Mouse (Mus musculus): ENCODE data around the gene 4930523C07Rik. TPM values are rescaled to one million over a fixed set of nuclear protein-coding genes. Genes with fewer than 3 reads are reported as not detected.

The 4930523C07Rik gene
- polyA plus RNA-seq, 1 experiment from 2014 or later: 1.3 TPM

GRCm38 (mm10) chr1:160078882-160079661 lies 34.9 kb downstream of the 4930523C07Rik start:
- H3K9ac ChIP-seq: no peak overlapping the region
- no peak overlapping the region for H3K4me3 ChIP-seq
- 0 out of 2 replicates have a peak overlapping the region, but pooled peaks have one; percentile 20 for H3K4me2 ChIP-seq
- H3K27ac ChIP-seq (replicated peaks): no peak overlapping the region
- no peaks in the 10 kb centered on the region for H3K27me3 ChIP-seq
- peaks cover 6% of the 10 kb centered on the region; the same call in 1 of the 2 replicates for H3K4me1 ChIP-seq (replicated peaks)
- 68% methylated on average over 14 of the region's 14 CpGs for WGBS
- ATAC-seq (ENCODE audit: low read depth): no peak
- no peaks in the 10 kb centered on the region for H3K36me3 ChIP-seq
- H3K9me3 ChIP-seq: no peaks in the 10 kb centered on the region

GRCm38 (mm10) chr1:160080800-160081436 lies 36.7 kb downstream of the 4930523C07Rik start:
- no peaks in the 10 kb centered on the region for H3K9me3 ChIP-seq
- no peaks in the 10 kb centered on the region for H3K27me3 ChIP-seq
- no peaks in the 10 kb centered on the region for H3K36me3 ChIP-seq
- peaks cover 6% of the 10 kb centered on the region; the same call in 1 of the 2 replicates for H3K4me1 ChIP-seq (replicated peaks)
- no peak overlapping the region for H3K27ac ChIP-seq (replicated peaks)
- 25% methylated on average over 2 of the region's 2 CpGs for WGBS
- peak; percentile 56 for ATAC-seq (ENCODE audit: low read depth)
- no peak overlapping the region for H3K4me3 ChIP-seq
- H3K4me2 ChIP-seq: no peak overlapping the region
- no peak overlapping the region for H3K9ac ChIP-seq

GRCm38 (mm10) chr1:160082647-160083046 lies 38.5 kb downstream of the 4930523C07Rik start:
- no peak overlapping the region for H3K4me3 ChIP-seq
- 84% methylated on average over 1 of the region's 1 CpGs for WGBS
- H3K9me3 ChIP-seq: no peaks in the 10 kb centered on the region
- H3K36me3 ChIP-seq: no peaks in the 10 kb centered on the region
- H3K27me3 ChIP-seq: no peaks in the 10 kb centered on the region
- no peak overlapping the region for H3K27ac ChIP-seq (replicated peaks)
- peaks cover 6% of the 10 kb centered on the region; the same call in 1 of the 2 replicates for H3K4me1 ChIP-seq (replicated peaks)
- H3K4me2 ChIP-seq: no peak overlapping the region
- no peak overlapping the region for H3K9ac ChIP-seq
- ATAC-seq (ENCODE audit: low read depth): no peak

DNA sequence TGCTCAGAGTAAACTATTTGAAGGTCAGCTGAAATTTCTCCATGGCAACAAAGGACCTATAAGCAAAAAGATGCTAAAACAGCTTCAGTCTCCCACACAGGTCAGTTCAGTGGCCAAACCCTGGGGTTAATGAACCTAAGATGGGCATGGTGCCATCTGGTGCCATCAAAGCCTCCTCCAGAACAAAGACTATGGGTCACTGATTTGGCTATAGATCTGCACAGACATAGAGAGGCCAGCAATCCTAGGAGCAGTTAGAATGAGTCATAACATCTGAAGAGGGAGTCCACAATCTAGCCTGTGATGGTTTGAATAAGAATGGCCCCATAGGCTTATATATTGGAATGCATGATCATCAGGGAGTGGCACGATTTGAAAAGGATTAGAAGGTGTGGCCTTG lies 40.1 kb downstream of the 4930523C07Rik start:
- 85% methylated on average over 1 of the region's 1 CpGs for WGBS
- no peak overlapping the region for H3K4me3 ChIP-seq
- H3K27me3 ChIP-seq: no peaks in the 10 kb centered on the region
- no peak for ATAC-seq (ENCODE audit: low read depth)
- H3K36me3 ChIP-seq: no peaks in the 10 kb centered on the region
- no peak overlapping the region for H3K4me2 ChIP-seq
- no peak overlapping the region for H3K27ac ChIP-seq (replicated peaks)
- H3K9me3 ChIP-seq: no peaks in the 10 kb centered on the region
- H3K4me1 ChIP-seq (replicated peaks): peaks cover 5% of the 10 kb centered on the region; the same call in 1 of the 2 replicates
- no peak overlapping the region for H3K9ac ChIP-seq

GRCm38 (mm10) chr1:160086651-160087050 lies 42.5 kb downstream of the 4930523C07Rik start:
- WGBS: 58% methylated on average over 2 of the region's 2 CpGs
- no peaks in the 10 kb centered on the region for H3K27me3 ChIP-seq
- no peaks in the 10 kb centered on the region for H3K36me3 ChIP-seq
- H3K4me1 ChIP-seq (replicated peaks): no peaks in the 10 kb centered on the region
- no peak overlapping the region for H3K4me3 ChIP-seq
- no peak overlapping the region for H3K9ac ChIP-seq
- peak; percentile 69 for ATAC-seq (ENCODE audit: low read depth)
- H3K4me2 ChIP-seq: no peak overlapping the region
- no peaks in the 10 kb centered on the region for H3K9me3 ChIP-seq
- H3K27ac ChIP-seq (replicated peaks): 0 out of 2 replicates have a peak overlapping the region, but pooled peaks have one; percentile 30

DNA sequence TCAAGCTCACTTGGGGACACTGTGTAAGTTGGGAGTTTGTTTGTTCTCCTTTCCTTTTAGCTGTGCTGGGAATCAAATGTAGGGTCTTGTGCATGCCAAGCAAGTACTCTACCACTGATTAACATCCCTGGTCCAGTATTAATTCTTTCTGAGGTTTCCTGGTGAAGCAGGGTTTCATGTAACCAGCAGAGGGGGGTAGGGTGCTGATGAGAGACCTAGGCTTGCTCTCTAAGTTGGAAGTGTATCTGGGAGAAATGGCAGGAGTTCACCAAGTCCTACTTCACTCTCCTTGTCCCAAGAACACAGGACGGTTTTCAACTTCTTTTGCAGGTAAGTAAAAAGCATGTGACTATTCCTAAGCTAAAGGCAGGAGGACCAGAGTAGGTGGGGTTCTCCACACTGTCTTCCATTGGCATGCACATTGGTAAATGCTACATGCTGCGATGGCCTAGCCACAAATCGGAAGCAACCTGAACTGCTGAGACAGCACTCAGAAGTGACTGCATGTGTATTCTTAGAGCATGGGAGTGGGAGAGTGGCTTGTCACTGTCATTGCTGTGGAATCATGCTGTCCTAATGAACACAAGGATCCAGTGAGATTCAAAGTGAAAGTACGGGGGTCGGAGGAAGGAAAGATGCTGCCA lies 55.6 kb downstream of the 4930523C07Rik start:
- Histone ChIP-seq H3K4me3 (no peak overlapping the region), H3K9ac (no peak overlapping the region), H3K36me3 (no peaks in the 10 kb centered on the region), H3K4me1 (replicated peaks) (no peaks in the 10 kb centered on the region), H3K27me3 (no peaks in the 10 kb centered on the region), H3K4me2 (no peak overlapping the region), H3K9me3 (no peaks in the 10 kb centered on the region), H3K27ac (replicated peaks) (no peak overlapping the region)
- WGBS: 83% methylated on average over 5 of the region's 5 CpGs
- no peak for ATAC-seq (ENCODE audit: low read depth)

DNA sequence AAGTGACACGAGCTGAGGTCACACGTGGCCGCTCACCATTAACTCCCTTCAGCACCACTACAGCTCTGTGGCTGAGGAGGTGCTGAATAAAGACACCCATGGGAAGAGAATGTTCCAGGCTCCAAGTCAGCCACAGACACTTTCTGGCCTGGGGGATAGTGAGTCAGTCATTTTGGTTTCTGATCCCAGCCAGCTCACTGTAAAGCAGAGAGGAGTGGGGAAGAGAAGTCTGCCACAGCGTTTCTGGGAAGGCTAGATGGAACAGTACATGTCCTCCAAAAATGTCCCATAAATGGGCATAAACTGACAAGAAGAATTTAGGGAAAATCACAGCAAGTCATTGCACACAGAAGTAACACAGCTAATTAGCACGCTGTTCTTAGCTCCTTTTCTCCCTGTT lies 56.8 kb downstream of the 4930523C07Rik start:
- H3K9ac ChIP-seq: no peak overlapping the region
- H3K36me3 ChIP-seq: no peaks in the 10 kb centered on the region
- H3K27me3 ChIP-seq: no peaks in the 10 kb centered on the region
- H3K4me1 ChIP-seq (replicated peaks): no peaks in the 10 kb centered on the region
- ATAC-seq (ENCODE audit: low read depth): no peak
- WGBS: 84% methylated on average over 5 of the region's 5 CpGs
- no peak overlapping the region for H3K27ac ChIP-seq (replicated peaks)
- H3K4me2 ChIP-seq: no peak overlapping the region
- no peaks in the 10 kb centered on the region for H3K9me3 ChIP-seq
- no peak overlapping the region for H3K4me3 ChIP-seq

DNA sequence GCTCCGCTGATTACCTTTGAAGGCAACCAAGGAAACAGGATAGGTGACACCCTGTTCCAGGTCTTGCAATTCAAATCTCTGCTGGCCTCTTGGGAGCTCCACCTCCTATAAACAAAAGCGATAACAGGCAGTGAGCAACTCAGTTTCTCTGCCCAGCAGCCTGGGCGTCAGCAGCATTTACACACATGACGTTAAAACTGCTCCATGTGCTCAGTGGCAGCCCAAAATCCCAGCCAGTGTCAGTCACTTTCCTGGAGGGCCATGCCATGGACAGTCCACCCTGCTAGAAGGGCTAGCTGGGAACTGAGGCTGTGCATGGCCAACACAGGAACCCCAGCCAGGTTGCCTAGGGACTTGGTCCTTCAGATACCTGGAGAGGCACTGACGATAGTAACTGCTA lies 61.2 kb downstream of the 4930523C07Rik start:
- Histone ChIP-seq H3K9ac (no peak overlapping the region), H3K4me1 (replicated peaks) (no peaks in the 10 kb centered on the region), H3K27ac (replicated peaks) (no peak overlapping the region), H3K4me2 (no peak overlapping the region), H3K36me3 (no peaks in the 10 kb centered on the region), H3K27me3 (no peaks in the 10 kb centered on the region), H3K9me3 (no peaks in the 10 kb centered on the region), H3K4me3 (no peak overlapping the region)
- ATAC-seq (ENCODE audit: low read depth): no peak
- WGBS: 91% methylated on average over 5 of the region's 5 CpGs

GRCm38 (mm10) chr1:160108604-160109003 lies 64.4 kb downstream of the 4930523C07Rik start:
- Histone ChIP-seq H3K27ac (replicated peaks) (no peak overlapping the region), H3K9me3 (no peaks in the 10 kb centered on the region), H3K36me3 (no peaks in the 10 kb centered on the region), H3K4me1 (replicated peaks) (no peaks in the 10 kb centered on the region), H3K9ac (no peak overlapping the region), H3K4me3 (no peak overlapping the region), H3K27me3 (no peaks in the 10 kb centered on the region), H3K4me2 (no peak overlapping the region)
- ATAC-seq (ENCODE audit: low read depth): no peak
- 78% methylated on average over 2 of the region's 2 CpGs for WGBS

DNA sequence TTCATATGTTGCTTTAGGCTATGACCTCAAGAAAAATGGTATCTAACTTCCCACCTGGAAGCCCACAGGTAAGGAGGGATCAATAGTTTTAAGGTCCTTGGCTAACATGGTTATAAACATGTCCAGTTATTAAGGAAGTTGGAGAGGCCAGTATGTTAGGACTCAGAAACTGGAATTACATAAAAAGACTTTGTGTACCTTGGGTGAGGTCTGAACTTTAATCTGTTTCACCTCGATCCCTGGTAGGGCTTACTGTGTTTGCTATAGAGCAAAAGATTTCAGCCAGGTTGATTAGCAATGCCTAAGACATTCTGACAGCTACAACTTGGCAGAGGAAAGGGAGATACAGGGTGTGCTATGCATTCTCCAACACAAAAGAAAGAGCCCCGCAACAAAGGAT lies 79.8 kb downstream of the 4930523C07Rik start:
- WGBS: 92% methylated on average over 2 of the region's 2 CpGs

More for the DNA sequence above, 79.8 kb downstream of the 4930523C07Rik start:
- ATAC-seq (ENCODE audit: low read depth): no peak
- Histone ChIP-seq H3K4me2 (no peak overlapping the region), H3K4me3 (no peak overlapping the region), H3K9ac (no peak overlapping the region), H3K4me1 (replicated peaks) (no peaks in the 10 kb centered on the region), H3K36me3 (no peaks in the 10 kb centered on the region), H3K9me3 (no peaks in the 10 kb centered on the region), H3K27ac (replicated peaks) (no peak overlapping the region), H3K27me3 (no peaks in the 10 kb centered on the region)

Data from neural tube, embryonic 13.5 days (tissue).